Mouse (Mus musculus) gastrocnemius, postnatal 25 days (tissue): ENCODE data around the gene Bad. TPM values are rescaled to one million over a fixed set of nuclear protein-coding genes. Genes with fewer than 3 reads are reported as not detected.
A peak's percentile ranks its signal among the peaks of the same experiment; 100 is the strongest.

Source experiments
- DNase-seq: peaks from one replicate; pipeline ENCODE4 v3.0.0; 2022
- total RNA-seq, 2 experiments: library from RNA; stranded (reverse); gene quantifications; 1 replicate in 1 of 2; 2 replicates in 1 of 2; pipeline ENCODE4 v1.2.3; 2021

Gene Bad
- total RNA-seq, 2 experiments from 2014 or later, result 11.5 to 14.3 TPM

- DNase-seq, result no peak
Measured at GRCm38 (mm10) chr19:6914540-6914939, 27.1 kb upstream of the Bad start.

GRCm38 (mm10) chr19:6915276-6915675 is 26.4 kb upstream of the Bad start:
- no peak for DNase-seq

- no peak for DNase-seq
Measured at GRCm38 (mm10) chr19:6916496-6916895, 25.2 kb upstream of the Bad start.

- no peak for DNase-seq
Measured at GRCm38 (mm10) chr19:6918321-6918720, 23.3 kb upstream of the Bad start.

GRCm38 (mm10) chr19:6919431-6919830 is 22.2 kb upstream of the Bad start:
- DNase-seq, result no peak

GRCm38 (mm10) chr19:6919876-6920740 is 21.6 kb upstream of the Bad start:
- DNase-seq, result peak; percentile 65

GRCm38 (mm10) chr19:6920741-6921636 is 20.7 kb upstream of the Bad start:
- DNase-seq, result peak; percentile 64

- DNase-seq, result peak; percentile 100
Measured at GRCm38 (mm10) chr19:6921647-6922567, 19.8 kb upstream of the Bad start, which contains the start of gene Esrra. Gene Esrra, minus strand, starts transcription at chr19:6921813.

- no peak for DNase-seq
Measured at GRCm38 (mm10) chr19:6922901-6923735, 18.5 kb upstream of the Bad start.

GRCm38 (mm10) chr19:6924461-6925306 is 17.0 kb upstream of the Bad start:
- peak; percentile 73 for DNase-seq

- DNase-seq, result no peak
Measured at GRCm38 (mm10) chr19:6925307-6925573, 16.4 kb upstream of the Bad start, which contains the start of gene Catsperz. Gene Catsperz, minus strand, starts transcription at chr19:6925380.

- DNase-seq, result no peak
Measured at GRCm38 (mm10) chr19:6925611-6926329, 15.9 kb upstream of the Bad start.

- DNase-seq, result no peak
Measured at GRCm38 (mm10) chr19:6926559-6927255, 15.0 kb upstream of the Bad start.

GRCm38 (mm10) chr19:6928080-6928479 is 13.6 kb upstream of the Bad start:
- no peak for DNase-seq

- DNase-seq, result no peak
Measured at GRCm38 (mm10) chr19:6931002-6931401, 10.7 kb upstream of the Bad start.

- no peak for DNase-seq
Measured at GRCm38 (mm10) chr19:6932018-6932417, 9.6 kb upstream of the Bad start.

- no peak for DNase-seq
Measured at GRCm38 (mm10) chr19:6933102-6933435, 8.6 kb upstream of the Bad start.

GRCm38 (mm10) chr19:6933436-6934194 is 8.0 kb upstream of the Bad start:
- no peak for DNase-seq
